Mouse (Mus musculus) heart, postnatal 10 days (tissue): ENCODE measurements at regions not wholly inside any gene's neighbourhood (a gene's known extent, or its start where the extent isn't known, plus 50 kb on each side); places are given as distances from the start of the nearest gene placed in this dataset.
A peak's percentile ranks its signal among the peaks of the same experiment; 100 is the strongest.

Experiments used
- DNase-seq, 2 experiments: peaks; one replicate each; pipeline ENCODE4 v3.0.0; 2021
- intact Hi-C: fragments of 180-260 bp; cut with DNase I; formaldehyde crosslinking; loops from one replicate; pipeline ENCODE4 v1.15.1; 2025

GRCm38 (mm10) chr15:87345826-87346225 lies 198.3 kb upstream of the Fam19a5 start:
- no peak for DNase-seq
- intact Hi-C loops: no loop called here

- intact Hi-C loops: no loop called here
- DNase-seq: no peak
Measured at GRCm38 (mm10) chr15:87349533-87350247, 194.4 kb upstream of the Fam19a5 start.

GRCm38 (mm10) chr15:87352812-87353211 lies 191.3 kb upstream of the Fam19a5 start:
- intact Hi-C loops: no loop called here
- DNase-seq: no peak

GRCm38 (mm10) chr15:87353886-87354285 lies 190.2 kb upstream of the Fam19a5 start:
- intact Hi-C loops: no loop called here
- no peak for DNase-seq

GRCm38 (mm10) chr15:87360457-87360856 lies 183.6 kb upstream of the Fam19a5 start:
- DNase-seq: no peak
- intact Hi-C loops: loop anchor here (10.0 kb wide), 1 partner anchor 184 kb away; the partner anchor contains the start of gene Fam19a5

GRCm38 (mm10) chr15:87365712-87366361 lies 178.3 kb upstream of the Fam19a5 start:
- no peak for DNase-seq

GRCm38 (mm10) chr15:87367381-87367780 lies 176.7 kb upstream of the Fam19a5 start:
- peak in 1 of 2 experiments; percentile 3 for DNase-seq
- intact Hi-C loops: loop anchor here (10.0 kb wide), 1 partner anchor 177 kb away; the partner anchor contains the start of gene Fam19a5

More at GRCm38 (mm10) chr15:87365712-87366361, 178.3 kb upstream of the Fam19a5 start:
- intact Hi-C loops: loop anchor here (10.0 kb wide), 1 partner anchor 179 kb away; the partner anchor contains the start of gene Fam19a5

GRCm38 (mm10) chr15:87369381-87369780 lies 174.7 kb upstream of the Fam19a5 start:
- no peak for DNase-seq
- intact Hi-C loops: loop anchor here (10.0 kb wide), 1 partner anchor 175 kb away; the partner anchor contains the start of gene Fam19a5

- intact Hi-C loops: loop anchor here (10.0 kb wide), 1 partner anchor 175 kb away; the partner anchor contains the start of gene Fam19a5
- no peak for DNase-seq
Measured at GRCm38 (mm10) chr15:87369836-87370235, 174.3 kb upstream of the Fam19a5 start.

- intact Hi-C loops: no loop called here
- no peak for DNase-seq
Measured at GRCm38 (mm10) chr15:87370761-87371160, 173.3 kb upstream of the Fam19a5 start.

GRCm38 (mm10) chr15:87374670-87375069 lies 169.4 kb upstream of the Fam19a5 start:
- intact Hi-C loops: no loop called here

GRCm38 (mm10) chr15:87375596-87376194 lies 168.4 kb upstream of the Fam19a5 start:
- no peak for DNase-seq
- intact Hi-C loops: no loop called here

More at GRCm38 (mm10) chr15:87374670-87375069, 169.4 kb upstream of the Fam19a5 start:
- no peak for DNase-seq

GRCm38 (mm10) chr15:87383551-87384265 lies 160.4 kb upstream of the Fam19a5 start:
- intact Hi-C loops: no loop called here
- DNase-seq: no peak

- intact Hi-C loops: no loop called here
- no peak for DNase-seq
Measured at GRCm38 (mm10) chr15:87384279-87385066, 159.6 kb upstream of the Fam19a5 start.

GRCm38 (mm10) chr15:87386513-87386983 lies 157.6 kb upstream of the Fam19a5 start:
- no peak for DNase-seq
- intact Hi-C loops: no loop called here

GRCm38 (mm10) chr15:87391395-87391794 lies 152.7 kb upstream of the Fam19a5 start:
- no peak for DNase-seq
- intact Hi-C loops: no loop called here

GRCm38 (mm10) chr15:87398396-87398795 lies 145.7 kb upstream of the Fam19a5 start:
- intact Hi-C loops: no loop called here
- no peak for DNase-seq

GRCm38 (mm10) chr15:87405689-87406088 lies 138.4 kb upstream of the Fam19a5 start:
- no peak for DNase-seq
- intact Hi-C loops: no loop called here

GRCm38 (mm10) chr15:87411978-87412377 lies 132.1 kb upstream of the Fam19a5 start:
- DNase-seq: no peak
- intact Hi-C loops: no loop called here

GRCm38 (mm10) chr15:87415996-87416395 lies 128.1 kb upstream of the Fam19a5 start:
- intact Hi-C loops: no loop called here
- DNase-seq: peak; percentile 9 to 15
